Mouse (Mus musculus): ENCODE measurements around the gene Kctd12. TPM values are rescaled to one million over a fixed set of nuclear protein-coding genes. Genes with fewer than 3 reads are reported as not detected.

Gene Kctd12
- polyA plus RNA-seq, 1 experiment from 2014 or later: 6.7 TPM

GRCm38 (mm10) chr14:102990765-102991164, 8.3 kb upstream of the Kctd12 start:
- 42% methylated on average over 3 of the region's 3 CpGs for WGBS
- H3K4me3 ChIP-seq (ENCODE audit: low read length): no peak overlapping the region
- no peaks in the 10 kb centered on the region for H3K36me3 ChIP-seq (ENCODE audit: control insufficient read depth, insufficient read depth)
- ATAC-seq (replicated peaks; ENCODE audit: extremely low read depth, insufficient read depth, low FRiP score): no peak
- H3K27me3 ChIP-seq (ENCODE audit: control insufficient read depth, insufficient read depth, low read length): no peaks in the 10 kb centered on the region
- no peak overlapping the region for H3K27ac ChIP-seq (ENCODE audit: low read length)
- no peaks in the 10 kb centered on the region for H3K9me3 ChIP-seq (replicated peaks; ENCODE audit: control insufficient read depth, low read length)
- H3K4me2 ChIP-seq (ENCODE audit: low read depth, low read length): no peak overlapping the region
- no peak overlapping the region for H3K9ac ChIP-seq (ENCODE audit: low read length)
- H3K4me1 ChIP-seq (ENCODE audit: control insufficient read depth, insufficient read depth, low read length): peaks cover 4% of the 10 kb centered on the region; the same call in 1 of the 2 replicates

DNA sequence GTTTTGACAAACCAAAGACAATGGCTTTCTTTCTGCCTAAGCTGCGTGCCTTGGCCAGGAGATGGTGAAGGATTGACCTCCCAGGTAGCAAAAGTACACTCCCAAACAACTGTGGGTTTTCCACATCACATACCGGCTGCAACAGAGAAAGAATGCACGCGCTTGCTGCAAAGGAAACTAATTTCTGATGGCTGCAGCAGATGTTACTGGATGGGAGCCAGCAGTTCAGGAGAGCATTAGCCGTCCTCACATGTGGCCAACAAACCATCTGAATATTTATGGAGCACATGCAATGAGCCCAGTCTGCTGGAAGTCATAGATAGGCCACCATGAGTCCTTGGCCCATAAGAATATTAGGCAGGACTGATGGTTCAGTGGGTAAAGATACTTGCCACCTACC, 7.4 kb upstream of the Kctd12 start:
- peaks cover 4% of the 10 kb centered on the region; the same call in 1 of the 2 replicates for H3K4me1 ChIP-seq (ENCODE audit: control insufficient read depth, insufficient read depth, low read length)
- no peak overlapping the region for H3K4me3 ChIP-seq (ENCODE audit: low read length)
- H3K27me3 ChIP-seq (ENCODE audit: control insufficient read depth, insufficient read depth, low read length): no peaks in the 10 kb centered on the region
- ATAC-seq (replicated peaks; ENCODE audit: extremely low read depth, insufficient read depth, low FRiP score): no peak
- H3K36me3 ChIP-seq (ENCODE audit: control insufficient read depth, insufficient read depth): no peaks in the 10 kb centered on the region
- no peak overlapping the region for H3K27ac ChIP-seq (ENCODE audit: low read length)
- H3K9ac ChIP-seq (ENCODE audit: low read length): no peak overlapping the region
- no peak overlapping the region for H3K4me2 ChIP-seq (ENCODE audit: low read depth, low read length)
- no peaks in the 10 kb centered on the region for H3K9me3 ChIP-seq (replicated peaks; ENCODE audit: control insufficient read depth, low read length)
- WGBS: 50% methylated on average over 5 of the region's 5 CpGs

DNA sequence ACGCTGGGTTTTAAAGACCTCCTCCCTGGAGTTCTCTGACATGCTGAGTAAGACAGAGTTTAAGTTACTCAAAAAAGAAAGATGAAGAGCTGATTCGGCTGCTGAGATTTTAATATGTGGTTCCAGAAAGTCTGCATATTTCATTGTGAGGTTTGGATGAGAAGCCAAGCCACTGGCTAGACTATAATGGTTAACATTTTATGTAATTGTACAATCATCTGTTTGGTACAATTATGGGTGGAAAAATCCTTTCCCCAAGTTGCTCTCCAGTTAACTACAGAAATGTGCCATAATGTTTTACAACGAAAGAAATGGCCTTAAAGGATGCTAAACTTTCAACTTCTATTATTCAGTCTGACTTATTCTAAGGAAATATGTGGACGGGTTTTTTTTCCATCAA, 6.8 kb upstream of the Kctd12 start:
- Histone ChIP-seq H3K27me3 (ENCODE audit: control insufficient read depth, insufficient read depth, low read length) (no peaks in the 10 kb centered on the region), H3K36me3 (ENCODE audit: control insufficient read depth, insufficient read depth) (no peaks in the 10 kb centered on the region), H3K4me3 (ENCODE audit: low read length) (no peak overlapping the region), H3K9ac (ENCODE audit: low read length) (no peak overlapping the region), H3K4me1 (ENCODE audit: control insufficient read depth, insufficient read depth, low read length) (peaks cover 4% of the 10 kb centered on the region; the same call in 1 of the 2 replicates), H3K4me2 (ENCODE audit: low read depth, low read length) (no peak overlapping the region), H3K9me3 (replicated peaks; ENCODE audit: control insufficient read depth, low read length) (no peaks in the 10 kb centered on the region), H3K27ac (ENCODE audit: low read length) (no peak overlapping the region)
- 51% methylated on average over 4 of the region's 4 CpGs for WGBS
- no peak for ATAC-seq (replicated peaks; ENCODE audit: extremely low read depth, insufficient read depth, low FRiP score)

DNA sequence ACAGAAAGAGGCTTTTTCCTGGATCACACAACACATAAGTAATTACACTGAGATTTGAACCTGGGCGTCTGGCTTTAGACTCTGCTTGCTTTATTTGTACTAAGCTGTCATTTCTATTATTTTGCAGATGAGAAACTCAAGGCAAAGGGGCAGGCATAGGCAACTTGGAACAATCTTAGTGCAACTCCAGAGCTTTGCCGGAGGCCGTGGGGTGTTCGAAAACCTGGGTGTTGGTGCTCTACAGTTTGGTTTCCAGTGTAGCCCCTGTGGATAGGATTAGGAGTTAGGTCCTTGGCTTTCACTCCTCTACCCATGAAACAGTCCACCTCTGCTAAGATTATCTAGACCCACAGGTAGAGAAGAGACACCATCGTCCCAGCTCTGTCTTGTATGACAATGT, 5.2 kb upstream of the Kctd12 start:
- H3K9ac ChIP-seq (ENCODE audit: low read length): no peak overlapping the region
- peaks cover 7% of the 10 kb centered on the region for H3K4me1 ChIP-seq (ENCODE audit: control insufficient read depth, insufficient read depth, low read length)
- no peak overlapping the region for H3K4me3 ChIP-seq (ENCODE audit: low read length)
- H3K4me2 ChIP-seq (ENCODE audit: low read depth, low read length): no peak overlapping the region
- H3K27ac ChIP-seq (ENCODE audit: low read length): no peak overlapping the region
- no peaks in the 10 kb centered on the region for H3K27me3 ChIP-seq (ENCODE audit: control insufficient read depth, insufficient read depth, low read length)
- H3K36me3 ChIP-seq (ENCODE audit: control insufficient read depth, insufficient read depth): no peaks in the 10 kb centered on the region
- no peak for ATAC-seq (replicated peaks; ENCODE audit: extremely low read depth, insufficient read depth, low FRiP score)
- H3K9me3 ChIP-seq (replicated peaks; ENCODE audit: control insufficient read depth, low read length): no peaks in the 10 kb centered on the region
- 84% methylated on average over 5 of the region's 5 CpGs for WGBS

DNA sequence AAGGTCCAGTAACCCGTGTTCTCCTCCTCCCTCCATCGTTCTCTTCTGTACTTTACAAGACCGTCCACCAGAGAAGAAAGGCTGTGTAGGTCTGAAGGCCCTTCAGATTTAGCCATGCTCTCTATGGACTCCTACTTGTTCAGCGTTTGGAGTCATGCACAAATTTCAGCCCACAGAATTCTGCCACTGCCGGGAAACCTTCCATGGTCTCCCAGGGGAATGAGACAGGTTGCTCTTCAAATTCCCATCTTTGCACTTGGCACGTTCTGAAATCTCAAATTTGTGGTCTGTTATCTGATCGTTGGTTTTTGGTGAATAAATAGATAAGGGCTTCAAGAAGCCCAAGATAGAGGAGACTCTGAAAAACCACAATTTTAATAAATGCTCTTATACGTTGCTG, 1.2 kb upstream of the Kctd12 start:
- Histone ChIP-seq H3K9ac (ENCODE audit: low read length) (no peak overlapping the region), H3K27ac (ENCODE audit: low read length) (no peak overlapping the region), H3K9me3 (replicated peaks; ENCODE audit: control insufficient read depth, low read length) (no peaks in the 10 kb centered on the region), H3K4me3 (ENCODE audit: low read length) (no peak overlapping the region; the same call in 1 of the 2 replicates), H3K4me2 (ENCODE audit: low read depth, low read length) (peak overlapping the region; percentile 100), H3K4me1 (ENCODE audit: control insufficient read depth, insufficient read depth, low read length) (peaks cover 12% of the 10 kb centered on the region), H3K36me3 (ENCODE audit: control insufficient read depth, insufficient read depth) (no peaks in the 10 kb centered on the region), H3K27me3 (ENCODE audit: control insufficient read depth, insufficient read depth, low read length) (no peaks in the 10 kb centered on the region)
- WGBS: 68% methylated on average over 8 of the region's 8 CpGs
- no peak for ATAC-seq (replicated peaks; ENCODE audit: extremely low read depth, insufficient read depth, low FRiP score)

DNA sequence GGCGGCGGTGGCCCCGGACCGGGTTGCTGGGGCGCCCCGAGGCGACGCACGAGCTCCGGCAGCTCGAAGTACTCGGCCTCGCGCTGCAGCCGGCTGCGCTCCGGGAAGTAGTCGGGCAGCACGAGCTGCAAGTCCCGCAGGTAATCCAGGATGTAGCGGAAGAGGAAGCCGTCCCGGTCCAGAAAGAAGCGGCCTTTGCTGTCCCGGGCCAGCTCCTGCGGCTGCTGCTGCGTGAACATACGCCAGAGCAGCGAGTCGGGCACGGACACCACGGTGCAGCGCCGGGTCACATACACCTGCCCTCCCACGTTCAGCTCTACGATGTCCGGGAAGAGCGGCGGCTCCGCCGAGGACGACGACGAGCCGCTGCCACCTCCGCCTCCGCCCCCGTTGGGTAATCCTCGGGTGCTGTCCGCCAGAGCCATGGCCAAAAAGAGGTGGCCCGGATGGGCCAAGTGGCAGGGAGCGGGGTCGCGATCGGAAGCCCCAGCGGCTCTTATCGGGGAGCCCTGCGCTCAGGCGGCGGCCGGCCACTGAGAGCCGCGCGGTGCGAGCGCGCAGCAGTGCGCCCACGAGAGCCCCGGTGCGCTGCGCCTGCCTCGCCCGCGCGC, 316 bp downstream of the Kctd12 start:
- H3K36me3 ChIP-seq (ENCODE audit: control insufficient read depth, insufficient read depth): no peaks in the 10 kb centered on the region
- H3K4me2 ChIP-seq (ENCODE audit: low read depth, low read length): peak overlapping the region; percentile 100
- H3K27me3 ChIP-seq (ENCODE audit: control insufficient read depth, insufficient read depth, low read length): no peaks in the 10 kb centered on the region
- under 1% methylated on average over 74 of the region's 76 CpGs for WGBS
- peak; percentile 8; the same call in 1 of the 2 replicates for ATAC-seq (replicated peaks; ENCODE audit: extremely low read depth, insufficient read depth, low FRiP score)
- H3K27ac ChIP-seq (ENCODE audit: low read length): peak overlapping the region; percentile 97
- H3K4me3 ChIP-seq (ENCODE audit: low read length): peak overlapping the region; percentile 79
- H3K9ac ChIP-seq (ENCODE audit: low read length): peak overlapping the region; percentile 85
- peaks cover 11% of the 10 kb centered on the region; the same call in 1 of the 2 replicates for H3K4me1 ChIP-seq (ENCODE audit: control insufficient read depth, insufficient read depth, low read length)
- H3K9me3 ChIP-seq (replicated peaks; ENCODE audit: control insufficient read depth, low read length): no peaks in the 10 kb centered on the region

GRCm38 (mm10) chr14:102981441-102982015, 909 bp downstream of the Kctd12 start:
- peak overlapping the region; percentile 85 for H3K9ac ChIP-seq (ENCODE audit: low read length)

GRCm38 (mm10) chr14:102980986-102981385, 1.5 kb downstream of the Kctd12 start:
- Histone ChIP-seq H3K27ac (ENCODE audit: low read length) (peak overlapping the region; percentile 97), H3K4me3 (ENCODE audit: low read length) (peak overlapping the region; percentile 79), H3K9ac (ENCODE audit: low read length) (peak overlapping the region; percentile 85), H3K4me1 (ENCODE audit: control insufficient read depth, insufficient read depth, low read length) (peaks cover 11% of the 10 kb centered on the region; the same call in 1 of the 2 replicates), H3K27me3 (ENCODE audit: control insufficient read depth, insufficient read depth, low read length) (no peaks in the 10 kb centered on the region), H3K4me2 (ENCODE audit: low read depth, low read length) (peak overlapping the region; percentile 100), H3K36me3 (ENCODE audit: control insufficient read depth, insufficient read depth) (no peaks in the 10 kb centered on the region), H3K9me3 (replicated peaks; ENCODE audit: control insufficient read depth, low read length) (no peaks in the 10 kb centered on the region)
- WGBS: 11% methylated on average over 14 of the region's 14 CpGs
- no peak for ATAC-seq (replicated peaks; ENCODE audit: extremely low read depth, insufficient read depth, low FRiP score)

More at GRCm38 (mm10) chr14:102981441-102982015, 909 bp downstream of the Kctd12 start:
- WGBS: under 1% methylated on average over 59 of the region's 62 CpGs
- Histone ChIP-seq H3K4me2 (ENCODE audit: low read depth, low read length) (peak overlapping the region; percentile 100), H3K4me3 (ENCODE audit: low read length) (peak overlapping the region; percentile 79), H3K27me3 (ENCODE audit: control insufficient read depth, insufficient read depth, low read length) (no peaks in the 10 kb centered on the region), H3K4me1 (ENCODE audit: control insufficient read depth, insufficient read depth, low read length) (peaks cover 11% of the 10 kb centered on the region; the same call in 1 of the 2 replicates), H3K36me3 (ENCODE audit: control insufficient read depth, insufficient read depth) (no peaks in the 10 kb centered on the region), H3K9me3 (replicated peaks; ENCODE audit: control insufficient read depth, low read length) (no peaks in the 10 kb centered on the region), H3K27ac (ENCODE audit: low read length) (peak overlapping the region; percentile 97)
- ATAC-seq (replicated peaks; ENCODE audit: extremely low read depth, insufficient read depth, low FRiP score): peak; percentile 7

GRCm38 (mm10) chr14:102980481-102980880, 2.0 kb downstream of the Kctd12 start:
- Histone ChIP-seq H3K4me2 (ENCODE audit: low read depth, low read length) (peak overlapping the region; percentile 100), H3K27ac (ENCODE audit: low read length) (no peak overlapping the region), H3K9ac (ENCODE audit: low read length) (peak overlapping the region; percentile 85), H3K9me3 (replicated peaks; ENCODE audit: control insufficient read depth, low read length) (no peaks in the 10 kb centered on the region), H3K4me3 (ENCODE audit: low read length) (peak overlapping the region; percentile 79), H3K4me1 (ENCODE audit: control insufficient read depth, insufficient read depth, low read length) (peaks cover 11% of the 10 kb centered on the region; the same call in 1 of the 2 replicates), H3K36me3 (ENCODE audit: control insufficient read depth, insufficient read depth) (no peaks in the 10 kb centered on the region), H3K27me3 (ENCODE audit: control insufficient read depth, insufficient read depth, low read length) (no peaks in the 10 kb centered on the region)
- ATAC-seq (replicated peaks; ENCODE audit: extremely low read depth, insufficient read depth, low FRiP score): no peak
- 23% methylated on average over 7 of the region's 7 CpGs for WGBS
